Mouse (Mus musculus): ENCODE measurements at regions not wholly inside any gene's neighbourhood (a gene's known extent, or its start where the extent isn't known, plus 50 kb on each side); places are given as distances from the start of the nearest gene placed in this dataset.

DNA sequence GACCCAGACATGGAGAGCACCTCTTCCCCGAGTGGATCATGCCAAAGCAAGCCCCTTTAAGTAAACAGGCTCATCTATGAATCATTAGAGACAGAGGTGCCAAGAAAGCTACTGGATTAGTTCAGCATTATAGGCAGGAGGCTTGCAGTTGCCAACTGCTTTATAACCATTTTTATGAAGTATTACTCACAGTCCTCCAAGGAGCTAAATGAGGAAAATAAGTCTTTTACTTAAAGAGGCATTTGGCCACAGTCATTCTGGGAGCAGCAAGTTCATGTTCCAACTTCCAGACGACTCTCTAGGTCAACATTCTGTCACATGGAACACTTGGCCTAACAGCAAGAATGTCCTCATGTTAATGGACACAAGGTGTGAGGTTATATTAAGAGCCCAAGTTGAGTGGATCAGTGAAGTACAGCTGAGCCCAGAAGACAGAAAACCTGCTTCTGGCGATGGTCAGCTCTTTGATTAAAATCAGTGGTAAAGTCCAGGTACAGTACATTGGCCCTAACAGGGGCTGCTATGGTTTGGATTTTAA, 160.0 kb upstream of the Jarid2 start:
- H3K4me2 ChIP-seq (ENCODE audit: low read depth, severe bottlenecking) = no peak overlapping the region
- H3K4me1 ChIP-seq (ENCODE audit: control insufficient read depth, insufficient read depth, low read length) = peaks cover 6% of the 10 kb centered on the region; the same call in 1 of the 2 replicates
- no peaks in the 10 kb centered on the region for H3K36me3 ChIP-seq (ENCODE audit: control insufficient read depth, insufficient read depth, low read length)
- no peak overlapping the region for H3K27ac ChIP-seq (replicated peaks; ENCODE audit: low read depth, low read length)
- H3K9ac ChIP-seq (ENCODE audit: low read length) = no peak overlapping the region
- H3K4me3 ChIP-seq (ENCODE audit: low read depth, low read length) = no peak overlapping the region
- H3K27me3 ChIP-seq (ENCODE audit: control insufficient read depth, insufficient read depth, low read length) = no peaks in the 10 kb centered on the region
- whole genome bisulfite sequencing = 58% methylated on average over 3 of the region's 3 CpGs
- H3K9me3 ChIP-seq (ENCODE audit: control insufficient read depth, low read length) = peaks cover 4% of the 10 kb centered on the region; the same call in 1 of the 2 replicates
- no peak for ATAC-seq (ENCODE audit: insufficient number of reproducible peaks, low FRiP score, low TSS enrichment, low read depth)
- no peak for DNase-seq (ENCODE audit: low spot score)

GRCm38 (mm10) chr13:44573463-44573862, 155.8 kb upstream of the Jarid2 start:
- peak; percentile 31 for DNase-seq (ENCODE audit: low spot score)
- no peak overlapping the region for H3K4me3 ChIP-seq (ENCODE audit: low read depth, low read length)
- no peak for ATAC-seq (ENCODE audit: insufficient number of reproducible peaks, low FRiP score, low TSS enrichment, low read depth)
- peaks cover 4% of the 10 kb centered on the region; the same call in 1 of the 2 replicates for H3K9me3 ChIP-seq (ENCODE audit: control insufficient read depth, low read length)
- WGBS = 4% methylated on average over 7 of the region's 7 CpGs
- no peaks in the 10 kb centered on the region for H3K36me3 ChIP-seq (ENCODE audit: control insufficient read depth, insufficient read depth, low read length)
- no peaks in the 10 kb centered on the region for H3K27me3 ChIP-seq (ENCODE audit: control insufficient read depth, insufficient read depth, low read length)
- no peaks in the 10 kb centered on the region for H3K4me1 ChIP-seq (ENCODE audit: control insufficient read depth, insufficient read depth, low read length)
- no peak overlapping the region for H3K4me2 ChIP-seq (ENCODE audit: low read depth, severe bottlenecking)
- H3K9ac ChIP-seq (ENCODE audit: low read length) = no peak overlapping the region
- H3K27ac ChIP-seq (replicated peaks; ENCODE audit: low read depth, low read length) = no peak overlapping the region

DNA sequence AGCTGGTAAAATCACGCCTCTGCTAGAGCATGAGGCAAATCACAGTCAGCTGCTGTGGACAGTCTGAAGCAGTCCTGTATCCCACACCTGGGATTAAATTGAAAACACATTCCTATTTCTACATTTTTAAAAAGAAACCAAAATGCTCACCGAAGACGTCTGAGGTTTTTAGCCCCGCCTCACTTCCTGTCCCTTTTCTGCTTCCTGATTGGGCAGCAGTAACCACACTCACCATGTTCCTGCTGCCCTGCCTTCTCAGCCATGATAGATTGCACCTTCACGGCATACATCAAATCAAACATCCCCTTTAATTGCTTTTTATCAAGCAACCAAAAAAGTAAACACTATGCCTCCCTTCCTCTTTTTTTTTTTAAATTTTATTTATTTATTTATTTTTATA, 150.1 kb upstream of the Jarid2 start:
- Histone ChIP-seq H3K36me3 (ENCODE audit: control insufficient read depth, insufficient read depth, low read length) (no peaks in the 10 kb centered on the region), H3K4me2 (ENCODE audit: low read depth, severe bottlenecking) (no peak overlapping the region), H3K4me3 (ENCODE audit: low read depth, low read length) (no peak overlapping the region), H3K9ac (ENCODE audit: low read length) (no peak overlapping the region), H3K27ac (replicated peaks; ENCODE audit: low read depth, low read length) (no peak overlapping the region), H3K27me3 (ENCODE audit: control insufficient read depth, insufficient read depth, low read length) (no peaks in the 10 kb centered on the region), H3K9me3 (ENCODE audit: control insufficient read depth, low read length) (no peaks in the 10 kb centered on the region), H3K4me1 (ENCODE audit: control insufficient read depth, insufficient read depth, low read length) (peaks cover 15% of the 10 kb centered on the region)
- DNase-seq (ENCODE audit: low spot score) (no peak), ATAC-seq (ENCODE audit: insufficient number of reproducible peaks, low FRiP score, low TSS enrichment, low read depth) (no peak)
- 81% methylated on average over 5 of the region's 5 CpGs for WGBS

DNA sequence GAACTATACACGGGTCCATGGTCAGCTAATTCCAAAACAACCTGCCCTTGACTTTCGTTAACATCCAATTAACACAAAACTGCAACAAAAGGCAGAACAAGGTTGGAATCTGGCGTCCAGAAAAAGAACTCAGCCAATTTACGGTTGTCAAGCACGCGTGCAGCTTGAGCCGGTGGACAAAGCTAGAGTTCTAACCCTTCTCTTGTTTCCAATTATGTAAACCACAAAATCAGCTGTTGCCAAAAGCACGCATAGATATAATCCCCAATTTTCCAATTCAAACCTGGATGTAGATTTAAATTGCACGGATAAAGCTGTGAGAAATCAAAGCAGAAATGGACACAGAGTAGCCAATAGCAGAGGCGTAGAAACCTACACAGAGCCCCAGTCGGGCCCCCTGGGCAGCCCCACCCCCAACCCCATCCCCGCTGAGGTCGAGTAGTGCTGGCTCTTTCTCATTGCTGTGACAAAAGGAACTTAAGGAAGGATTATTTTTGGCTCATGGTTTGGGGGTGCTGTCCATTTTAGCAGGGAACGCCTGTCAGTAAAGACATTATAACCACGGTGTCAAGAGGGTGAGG, 149.0 kb upstream of the Jarid2 start:
- DNase-seq (ENCODE audit: low spot score) (no peak), ATAC-seq (ENCODE audit: insufficient number of reproducible peaks, low FRiP score, low TSS enrichment, low read depth) (no peak)
- Histone ChIP-seq H3K27ac (replicated peaks; ENCODE audit: low read depth, low read length) (no peak overlapping the region), H3K4me1 (ENCODE audit: control insufficient read depth, insufficient read depth, low read length) (peaks cover 18% of the 10 kb centered on the region), H3K4me3 (ENCODE audit: low read depth, low read length) (no peak overlapping the region), H3K4me2 (ENCODE audit: low read depth, severe bottlenecking) (no peak overlapping the region), H3K9ac (ENCODE audit: low read length) (no peak overlapping the region), H3K36me3 (ENCODE audit: control insufficient read depth, insufficient read depth, low read length) (no peaks in the 10 kb centered on the region), H3K9me3 (ENCODE audit: control insufficient read depth, low read length) (no peaks in the 10 kb centered on the region), H3K27me3 (ENCODE audit: control insufficient read depth, insufficient read depth, low read length) (no peaks in the 10 kb centered on the region)
- 42% methylated on average over 15 of the region's 15 CpGs for WGBS

DNA sequence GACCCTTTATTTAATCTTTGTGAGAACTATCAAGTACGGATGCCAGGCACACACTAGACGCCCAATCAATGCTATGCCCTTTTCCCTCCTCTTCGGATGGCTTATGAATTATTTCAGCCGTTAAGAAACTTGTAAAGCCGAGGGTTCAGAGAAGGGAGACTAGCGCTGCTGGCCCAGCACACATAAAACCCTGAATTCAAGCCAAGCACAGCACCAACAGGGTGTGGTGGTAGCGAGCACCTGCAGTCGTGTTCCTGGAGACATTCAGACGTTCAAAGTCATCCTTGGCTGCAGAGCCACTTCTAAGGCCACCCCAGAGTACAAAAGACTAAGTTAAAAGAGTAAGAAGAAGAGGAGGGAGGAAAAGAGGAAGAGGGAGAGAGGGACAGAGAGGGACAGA, 148.5 kb upstream of the Jarid2 start:
- Histone ChIP-seq H3K4me1 (ENCODE audit: control insufficient read depth, insufficient read depth, low read length) (peaks cover 18% of the 10 kb centered on the region), H3K27ac (replicated peaks; ENCODE audit: low read depth, low read length) (no peak overlapping the region), H3K4me3 (ENCODE audit: low read depth, low read length) (no peak overlapping the region), H3K27me3 (ENCODE audit: control insufficient read depth, insufficient read depth, low read length) (no peaks in the 10 kb centered on the region), H3K9ac (ENCODE audit: low read length) (no peak overlapping the region), H3K36me3 (ENCODE audit: control insufficient read depth, insufficient read depth, low read length) (no peaks in the 10 kb centered on the region), H3K4me2 (ENCODE audit: low read depth, severe bottlenecking) (no peak overlapping the region), H3K9me3 (ENCODE audit: control insufficient read depth, low read length) (no peaks in the 10 kb centered on the region)
- no peak for DNase-seq (ENCODE audit: low spot score)
- 41% methylated on average over 9 of the region's 9 CpGs for WGBS
- ATAC-seq (ENCODE audit: insufficient number of reproducible peaks, low FRiP score, low TSS enrichment, low read depth) = no peak

GRCm38 (mm10) chr13:44581947-44582766, 147.1 kb upstream of the Jarid2 start:
- 12% methylated on average over 23 of the region's 23 CpGs for WGBS
- peaks cover 18% of the 10 kb centered on the region for H3K4me1 ChIP-seq (ENCODE audit: control insufficient read depth, insufficient read depth, low read length)
- no peak overlapping the region for H3K9ac ChIP-seq (ENCODE audit: low read length)
- H3K27me3 ChIP-seq (ENCODE audit: control insufficient read depth, insufficient read depth, low read length) = no peaks in the 10 kb centered on the region
- H3K36me3 ChIP-seq (ENCODE audit: control insufficient read depth, insufficient read depth, low read length) = no peaks in the 10 kb centered on the region
- H3K27ac ChIP-seq (replicated peaks; ENCODE audit: low read depth, low read length) = no peak overlapping the region
- H3K4me2 ChIP-seq (ENCODE audit: low read depth, severe bottlenecking) = peak overlapping the region; percentile 24; the same call in 1 of the 2 replicates
- no peaks in the 10 kb centered on the region for H3K9me3 ChIP-seq (ENCODE audit: control insufficient read depth, low read length)
- no peak overlapping the region for H3K4me3 ChIP-seq (ENCODE audit: low read depth, low read length)
- ATAC-seq (ENCODE audit: insufficient number of reproducible peaks, low FRiP score, low TSS enrichment, low read depth) (no peak), DNase-seq (ENCODE audit: low spot score) (peak; percentile 47)

- ATAC-seq (ENCODE audit: insufficient number of reproducible peaks, low FRiP score, low TSS enrichment, low read depth) = no peak
- Histone ChIP-seq H3K4me3 (ENCODE audit: low read depth, low read length) (no peak overlapping the region), H3K4me1 (ENCODE audit: control insufficient read depth, insufficient read depth, low read length) (peaks cover 18% of the 10 kb centered on the region), H3K9me3 (ENCODE audit: control insufficient read depth, low read length) (no peaks in the 10 kb centered on the region), H3K36me3 (ENCODE audit: control insufficient read depth, insufficient read depth, low read length) (no peaks in the 10 kb centered on the region), H3K27me3 (ENCODE audit: control insufficient read depth, insufficient read depth, low read length) (no peaks in the 10 kb centered on the region), H3K9ac (ENCODE audit: low read length) (no peak overlapping the region), H3K27ac (replicated peaks; ENCODE audit: low read depth, low read length) (no peak overlapping the region), H3K4me2 (ENCODE audit: low read depth, severe bottlenecking) (peak overlapping the region; percentile 24; the same call in 1 of the 2 replicates)
- WGBS = 4% methylated on average over 2 of the region's 2 CpGs
- DNase-seq (ENCODE audit: low spot score) = peak; percentile 49
Measured at GRCm38 (mm10) chr13:44582767-44583085, 146.5 kb upstream of the Jarid2 start.

- ATAC-seq (ENCODE audit: insufficient number of reproducible peaks, low FRiP score, low TSS enrichment, low read depth) = no peak
- Histone ChIP-seq H3K4me1 (ENCODE audit: control insufficient read depth, insufficient read depth, low read length) (peaks cover 18% of the 10 kb centered on the region), H3K27ac (replicated peaks; ENCODE audit: low read depth, low read length) (no peak overlapping the region), H3K27me3 (ENCODE audit: control insufficient read depth, insufficient read depth, low read length) (no peaks in the 10 kb centered on the region), H3K4me2 (ENCODE audit: low read depth, severe bottlenecking) (no peak overlapping the region), H3K9ac (ENCODE audit: low read length) (no peak overlapping the region), H3K36me3 (ENCODE audit: control insufficient read depth, insufficient read depth, low read length) (no peaks in the 10 kb centered on the region), H3K4me3 (ENCODE audit: low read depth, low read length) (no peak overlapping the region), H3K9me3 (ENCODE audit: control insufficient read depth, low read length) (no peaks in the 10 kb centered on the region)
- no peak for DNase-seq (ENCODE audit: low spot score)
- 68% methylated on average over 5 of the region's 5 CpGs for WGBS
Measured at GRCm38 (mm10) chr13:44583614-44584013, 145.7 kb upstream of the Jarid2 start.
